Mouse (Mus musculus) myocyte (in vitro differentiated cells): ENCODE measurements around the gene Gp2. TPM values are rescaled to one million over a fixed set of nuclear protein-coding genes. Genes with fewer than 3 reads are reported as not detected.

Experiments
- H3K27me3 ChIP-seq: one replicate; pipeline ENCODE4 v1.6.1; 2011; ENCODE audit not compliant: control insufficient read depth, insufficient read depth, insufficient read length
- H3K36me3 ChIP-seq: one replicate; pipeline ENCODE4 v1.6.1; 2011; ENCODE audit not compliant: control insufficient read depth, insufficient read depth
- H3K4me2 ChIP-seq: one replicate; pipeline ENCODE4 v1.6.1; 2011; ENCODE audit warnings: low read depth, control low read depth
- H3K4me3 ChIP-seq: one replicate; pipeline ENCODE4 v1.5.1; 2011; ENCODE audit warnings: mild to moderate bottlenecking, control low read depth, moderate library complexity
- H3K79me2 ChIP-seq: one replicate; pipeline ENCODE4 v1.6.1; 2011; ENCODE audit not compliant: control insufficient read depth, insufficient read depth
- H3ac ChIP-seq: one replicate; pipeline ENCODE4 v1.6.1; 2011; ENCODE audit not compliant: control insufficient read depth, insufficient read length
- CEBPB ChIP-seq: IDR thresholded peaks from 2 replicates; pipeline ENCODE4 v1.6.1; 2011; ENCODE audit warnings: mild to moderate bottlenecking, moderate library complexity; ENCODE audit not compliant: poor library complexity, insufficient read depth, severe bottlenecking
- E2F4 ChIP-seq: IDR thresholded peaks from one replicate; pipeline ENCODE4 v1.6.1; 2011; ENCODE audit warnings: mild to moderate bottlenecking, control low read depth, moderate library complexity; ENCODE audit not compliant: insufficient read depth
- MAX ChIP-seq: IDR thresholded peaks from one replicate; pipeline ENCODE4 v1.6.1; 2011; ENCODE audit warnings: low read depth, mild to moderate bottlenecking, control low read depth
- MYOD1 ChIP-seq, 3 experiments: IDR thresholded peaks; one replicate each; pipeline ENCODE4 v1.6.1; 2011; ENCODE audit warnings: control low read depth in 2 of 3, low read depth in 2 of 3, mild to moderate bottlenecking in 2 of 3, moderate library complexity in 1 of 3; ENCODE audit not compliant: insufficient read length in 2 of 3, control insufficient read depth in 1 of 3
- MYOG ChIP-seq, 3 experiments: IDR thresholded peaks; one replicate each; pipeline ENCODE4 v1.6.1; 2011; ENCODE audit warnings: control low read depth in 2 of 3, low read depth in 2 of 3, mild to moderate bottlenecking in 2 of 3; ENCODE audit not compliant: insufficient read length in 2 of 3, control insufficient read depth in 1 of 3, insufficient read depth in 1 of 3
- POLR2A ChIP-seq: IDR thresholded peaks from one replicate; pipeline ENCODE4 v1.6.1; 2011; ENCODE audit warnings: low read depth, mild to moderate bottlenecking, control low read depth, moderate library complexity; ENCODE audit not compliant: insufficient read length
- POLR2AphosphoS2 ChIP-seq: IDR thresholded peaks from one replicate; pipeline ENCODE4 v1.6.1; 2011; ENCODE audit warnings: low read depth, control low read depth; ENCODE audit not compliant: insufficient read length
- REST ChIP-seq: IDR thresholded peaks from one replicate; pipeline ENCODE4 v1.6.1; 2011; ENCODE audit warnings: mild to moderate bottlenecking, control low read depth, moderate library complexity; ENCODE audit not compliant: insufficient read depth, insufficient read length
- SRF ChIP-seq: IDR thresholded peaks from one replicate; pipeline ENCODE4 v1.6.1; 2011; ENCODE audit warnings: low read depth; ENCODE audit not compliant: control insufficient read depth, insufficient read length
- TCF12 ChIP-seq: IDR thresholded peaks from one replicate; pipeline ENCODE4 v1.6.1; 2011; ENCODE audit warnings: mild to moderate bottlenecking, control low read depth; ENCODE audit not compliant: poor library complexity, insufficient read depth, severe bottlenecking
- TCF3 ChIP-seq: IDR thresholded peaks from one replicate; pipeline ENCODE4 v1.6.1; 2011; ENCODE audit warnings: low read depth, control low read depth; ENCODE audit not compliant: insufficient read length
- USF1 ChIP-seq: IDR thresholded peaks from one replicate; pipeline ENCODE4 v1.6.1; 2011; ENCODE audit warnings: low read depth, mild to moderate bottlenecking, control low read depth, moderate library complexity
- polyA plus RNA-seq: library from polyadenylated mRNA; unstranded; fragments of >200 nt; fragmentation: generic; extraction: Trizol; gene quantifications from one replicate; pipeline ENCODE4 v1.2.1, GENCODE M21; 2012; ENCODE audit warnings: missing spikeins

Gene Gp2
- polyA plus RNA-seq, 1 experiment = not detected

DNA sequence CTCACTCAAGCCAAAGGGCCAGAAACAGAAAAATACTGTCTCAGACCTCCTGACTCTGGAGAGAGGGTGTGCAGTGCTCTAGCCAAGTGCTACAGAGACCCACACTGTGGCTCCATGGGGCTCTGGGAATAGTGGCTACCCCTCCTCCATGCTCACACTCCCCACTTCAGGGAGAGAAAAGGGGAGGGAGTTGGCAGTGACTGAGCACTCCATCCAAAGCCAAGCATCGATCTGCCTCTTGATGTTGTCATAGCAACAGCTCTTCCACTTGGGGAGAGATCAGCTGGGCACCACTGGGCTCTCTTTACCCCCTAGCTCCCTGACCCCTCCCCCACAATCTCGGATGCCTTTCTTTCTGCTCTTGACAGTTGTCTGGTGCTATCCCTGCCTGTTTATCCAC, 38.4 kb downstream of the Gp2 start:
- H3K4me3 ChIP-seq = no peak overlapping the region
- no peak for TF ChIP-seq TCF12
- TF ChIP-seq REST = no peak
- TF ChIP-seq POLR2A = no peak

DNA sequence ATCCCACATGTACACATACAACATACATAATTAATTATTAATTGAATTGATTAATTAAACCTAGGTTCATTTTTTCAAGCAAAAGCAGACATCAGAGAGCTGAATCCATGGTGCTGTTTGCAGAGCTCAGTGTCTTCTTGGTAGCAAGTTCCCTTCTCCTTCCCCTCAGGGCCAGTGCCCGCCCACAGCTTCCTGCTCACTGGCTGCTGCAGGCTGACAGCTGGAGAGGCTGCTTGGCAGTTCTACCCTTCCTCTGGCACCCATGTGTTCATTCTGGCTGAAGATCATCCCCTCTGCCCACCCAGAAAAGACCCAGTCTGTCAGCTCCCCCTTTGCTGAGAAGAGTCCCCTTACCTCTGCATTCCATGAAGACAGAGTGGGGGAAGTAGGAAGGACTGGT, 40.6 kb downstream of the Gp2 start:
- H3K79me2 ChIP-seq = no peaks in the 10 kb centered on the region
- H3K4me2 ChIP-seq = no peak overlapping the region
- TF ChIP-seq E2F4 (no peak), REST (no peak), MAX (no peak), MYOD1 (IDR thresholded peaks at IDR 0.05; ENCODE audit: control insufficient read depth in 1 of 3, insufficient read length in 2 of 3, low read depth in 2 of 3) (no peak), MYOG (IDR thresholded peaks at IDR 0.05; ENCODE audit: control insufficient read depth in 1 of 3, insufficient read depth in 1 of 3, insufficient read length in 2 of 3, low read depth in 2 of 3) (no peak), TCF12 (no peak), TCF3 (no peak), SRF (no peak), USF1 (no peak), POLR2AphosphoS2 (no peak), POLR2A (no peak), CEBPB (no peak)

More for the DNA sequence above, 38.4 kb downstream of the Gp2 start:
- no peak overlapping the region for H3K4me2 ChIP-seq
- no peaks in the 10 kb centered on the region for H3K27me3 ChIP-seq
- H3K36me3 ChIP-seq = no peaks in the 10 kb centered on the region
- no peaks in the 10 kb centered on the region for H3K79me2 ChIP-seq
- no peak overlapping the region for H3ac ChIP-seq

DNA sequence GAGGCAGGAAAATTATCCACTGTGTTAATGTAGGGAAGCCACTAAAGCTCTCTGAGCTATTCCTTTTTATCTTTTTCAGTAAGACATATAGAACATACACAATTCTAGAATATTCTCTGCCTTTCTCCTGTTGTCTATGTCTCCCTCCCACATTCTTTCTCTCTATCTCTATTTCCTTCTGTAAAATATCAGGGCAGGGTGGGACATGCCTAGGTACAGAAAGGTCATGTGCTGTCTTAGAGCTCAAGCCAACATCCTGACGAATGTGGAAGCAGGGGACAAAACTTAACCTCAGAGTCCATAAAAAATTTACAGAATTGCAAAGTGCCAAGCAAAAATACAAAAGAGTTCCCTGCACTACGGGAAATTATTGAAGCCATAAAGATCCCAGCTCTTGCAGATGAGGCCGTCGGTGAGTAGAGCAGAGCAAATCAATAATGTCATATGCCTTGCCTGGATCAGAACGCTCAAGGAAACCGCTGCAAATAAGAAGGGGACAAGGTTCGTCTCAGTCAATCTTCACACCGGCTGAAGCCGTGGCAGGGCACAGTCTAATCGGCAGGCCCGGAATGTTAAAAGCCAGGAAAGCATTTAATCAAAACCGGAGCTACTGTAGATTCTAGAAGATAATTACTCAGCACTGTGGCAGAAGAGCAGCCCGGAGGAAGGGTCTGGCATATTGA, 64.9 kb downstream of the Gp2 start:
- H3K79me2 ChIP-seq = no peaks in the 10 kb centered on the region
- no peak overlapping the region for H3K4me3 ChIP-seq
- TF ChIP-seq CEBPB (no peak), E2F4 (no peak), TCF12 (no peak), REST (no peak), MAX (no peak), TCF3 (no peak)
- H3K27me3 ChIP-seq = no peaks in the 10 kb centered on the region
- no peaks in the 10 kb centered on the region for H3K36me3 ChIP-seq
- no peak overlapping the region for H3ac ChIP-seq
- no peak overlapping the region for H3K4me2 ChIP-seq

More for the DNA sequence above, 40.6 kb downstream of the Gp2 start:
- H3ac ChIP-seq = no peak overlapping the region
- no peaks in the 10 kb centered on the region for H3K27me3 ChIP-seq
- H3K4me3 ChIP-seq = no peak overlapping the region
- H3K36me3 ChIP-seq = no peaks in the 10 kb centered on the region

Other genes starting within 250 kb of the Gp2 start
- gene Umod, start 20.0 kb upstream of the Gp2 start, polyA plus RNA-seq = not detected
- gene Acsm5, start 60.2 kb upstream of the Gp2 start, polyA plus RNA-seq = not detected
- gene Pdilt, start 64.2 kb upstream of the Gp2 start, polyA plus RNA-seq = not detected
- gene Acsm2, start 95.1 kb upstream of the Gp2 start, polyA plus RNA-seq = not detected
- not detected for gene Acsm1, start 147.7 kb upstream of the Gp2 start, polyA plus RNA-seq
- gene Acsm4, start 230.7 kb upstream of the Gp2 start, polyA plus RNA-seq = not detected